Mouse (Mus musculus) E14TG2a.4 (cell line): ENCODE data around the gene Ptprn.

Experiments used
- CTCF ChIP-seq: conservative IDR thresholded peaks from 2 replicates; pipeline ENCODE4 v1.5.1; 2014; ENCODE audit warnings: low read length
- NANOG ChIP-seq: IDR thresholded peaks from 2 replicates; pipeline ENCODE4 v1.6.1; 2014; ENCODE audit warnings: borderline replicate concordance, low read length, mixed read lengths
- POU5F1 ChIP-seq: IDR thresholded peaks from 2 replicates; pipeline ENCODE4 v1.6.1; 2014; ENCODE audit warnings: low read length, borderline replicate concordance

GRCm38 (mm10) chr1:75218227-75219001 lies 45.9 kb downstream of the Ptprn start:
- TF ChIP-seq CTCF, result no peak
- no peak for TF ChIP-seq POU5F1
- TF ChIP-seq NANOG, result no peak
